Mouse (Mus musculus) adrenal gland, adult (tissue): ENCODE results near the gene Cfdp1.

ENCODE experiments used
- DNase-seq, 2 experiments: peaks; one replicate each; pipeline ENCODE4 v3.0.0; 2022 to 2023; ENCODE audit warnings: low spot score in 1 of 2; ENCODE audit not compliant: inconsistent age in 2 of 2

Cfdp1 gene

GRCm38 (mm10) chr8:111770958-111771624 is 83.0 kb downstream of the Cfdp1 start:
- no peak for DNase-seq

- peak; percentile 81 to 90 for DNase-seq
Observed at GRCm38 (mm10) chr8:111769764-111770428, 84.2 kb downstream of the Cfdp1 start.

DNA sequence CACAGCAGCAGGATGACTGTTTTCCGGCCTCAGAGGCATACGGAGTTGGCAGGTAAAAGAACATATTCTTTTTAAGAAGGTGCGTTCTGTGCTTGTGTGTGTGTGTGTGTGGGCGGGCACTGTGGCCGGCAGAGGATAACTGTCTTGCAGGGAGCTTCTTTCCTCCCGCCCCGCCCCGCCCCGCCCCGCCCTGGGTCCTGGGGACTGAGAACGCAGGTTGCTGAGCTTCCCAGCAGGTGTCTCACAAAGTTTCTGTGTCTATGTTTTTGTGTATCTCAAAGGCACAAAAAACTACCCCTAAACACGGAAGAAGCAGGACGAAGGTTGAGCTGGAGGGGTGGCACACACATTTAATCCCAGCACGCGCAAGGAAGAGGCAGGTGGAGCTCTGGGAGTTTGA is 84.8 kb downstream of the Cfdp1 start:
- no peak for DNase-seq

DNA sequence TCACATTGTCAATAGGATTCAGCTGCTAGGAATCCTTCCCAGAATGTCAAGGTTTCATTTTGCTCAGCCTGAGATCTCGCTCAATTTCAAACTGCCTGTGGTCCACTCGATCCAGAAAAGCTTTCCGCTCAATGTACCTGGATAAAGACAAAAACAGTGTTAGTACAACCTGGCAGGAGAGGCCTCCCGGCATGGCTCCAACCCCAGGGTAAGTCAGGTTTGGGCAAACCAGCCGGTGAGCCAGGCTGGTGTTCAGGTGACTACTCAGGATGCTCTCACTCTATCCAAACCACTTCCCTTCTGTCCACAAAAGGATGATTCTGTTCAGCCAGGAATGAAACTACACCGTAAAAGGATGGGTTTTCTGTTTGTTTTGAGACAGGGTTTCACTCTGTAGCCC is 85.4 kb downstream of the Cfdp1 start:
- DNase-seq = peak in 1 of 2 experiments; percentile 77

DNA sequence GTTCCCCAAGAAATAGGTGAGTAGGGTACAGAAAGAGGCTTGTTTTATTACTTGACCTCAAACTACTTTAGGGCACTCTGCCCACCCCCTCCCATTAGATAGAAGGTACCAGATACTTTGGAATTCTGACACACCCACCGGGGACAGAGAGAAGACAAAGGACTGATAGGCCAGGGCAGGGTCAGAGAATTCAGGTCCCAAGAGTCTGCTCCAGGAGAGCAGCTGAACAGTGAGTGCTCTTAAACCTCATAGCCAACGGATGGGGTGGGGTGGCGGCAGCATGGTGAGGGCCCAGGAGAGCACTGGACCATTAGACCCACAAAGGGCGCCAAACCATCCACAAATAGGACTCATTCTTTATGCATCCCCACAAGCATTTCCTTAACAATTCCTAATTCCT is 88.5 kb downstream of the Cfdp1 start:
- no peak for DNase-seq

DNA sequence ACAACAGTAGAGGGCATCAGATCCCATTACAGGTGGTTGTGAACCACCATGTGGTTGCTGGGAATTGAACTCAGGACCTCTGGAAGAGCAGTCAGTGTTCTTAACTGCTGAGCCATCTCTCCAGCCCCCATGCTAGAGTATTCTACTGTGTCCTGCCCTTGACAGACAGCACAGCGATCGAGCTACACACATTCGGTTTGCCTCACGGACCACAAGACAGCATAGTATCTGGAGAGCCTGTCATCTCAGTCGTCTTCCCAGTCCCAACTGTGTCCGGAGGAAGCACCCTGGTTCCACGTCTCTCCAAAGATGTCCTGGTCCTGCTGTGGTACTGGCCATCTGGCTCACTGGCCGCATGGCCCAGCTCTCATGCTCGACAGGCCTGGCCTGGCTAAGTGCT is 89.0 kb downstream of the Cfdp1 start:
- no peak for DNase-seq

- no peak for DNase-seq
Observed at GRCm38 (mm10) chr8:111760708-111761107, 93.4 kb downstream of the Cfdp1 start.

DNA sequence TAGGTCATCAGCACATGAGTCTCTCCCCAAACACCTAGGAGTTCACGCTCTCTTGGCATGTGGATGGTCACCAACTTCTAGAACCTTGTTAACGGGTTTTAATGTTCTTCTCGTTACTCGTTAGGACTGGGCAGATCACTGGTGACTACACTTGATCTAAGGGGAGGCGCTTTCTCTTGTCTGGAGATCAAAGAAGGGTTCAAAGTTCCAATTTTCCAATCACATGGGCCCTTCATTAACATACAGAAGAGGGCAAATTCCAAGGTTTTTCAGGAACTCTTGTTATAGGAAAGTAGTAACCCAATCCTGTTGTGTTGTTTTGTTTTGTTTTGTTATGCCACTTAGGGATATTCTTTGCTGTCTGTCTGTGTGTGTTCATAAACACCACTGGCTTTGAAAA is 95.3 kb downstream of the Cfdp1 start:
- DNase-seq = no peak

GRCm38 (mm10) chr8:111757599-111757998 is 96.5 kb downstream of the Cfdp1 start:
- no peak for DNase-seq

DNA sequence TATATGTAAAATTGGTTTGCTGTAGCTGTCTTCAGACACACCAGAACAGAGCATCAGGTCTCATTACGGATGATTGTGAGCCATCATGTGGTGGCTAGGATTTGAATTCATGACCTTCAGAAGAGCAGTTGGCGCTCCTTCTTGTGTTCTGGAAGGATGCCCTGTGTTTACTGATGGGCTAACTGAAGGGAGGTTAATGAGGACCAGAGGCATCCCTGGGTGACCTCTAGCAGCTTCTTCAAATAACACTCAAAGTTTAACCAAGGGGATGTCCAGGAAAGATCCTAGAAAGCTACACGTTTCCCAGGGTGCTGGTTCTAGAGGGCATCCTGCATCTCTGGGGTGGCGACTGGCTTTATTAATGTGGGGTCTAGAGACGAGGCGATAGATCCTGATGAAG is 99.4 kb downstream of the Cfdp1 start:
- DNase-seq = peak in 1 of 2 experiments; percentile 57

GRCm38 (mm10) chr8:111754088-111754487 is 100.0 kb downstream of the Cfdp1 start:
- peak; percentile 91 to 94 for DNase-seq

- DNase-seq = no peak
Observed at GRCm38 (mm10) chr8:111748766-111749165, 105.3 kb downstream of the Cfdp1 start.

DNA sequence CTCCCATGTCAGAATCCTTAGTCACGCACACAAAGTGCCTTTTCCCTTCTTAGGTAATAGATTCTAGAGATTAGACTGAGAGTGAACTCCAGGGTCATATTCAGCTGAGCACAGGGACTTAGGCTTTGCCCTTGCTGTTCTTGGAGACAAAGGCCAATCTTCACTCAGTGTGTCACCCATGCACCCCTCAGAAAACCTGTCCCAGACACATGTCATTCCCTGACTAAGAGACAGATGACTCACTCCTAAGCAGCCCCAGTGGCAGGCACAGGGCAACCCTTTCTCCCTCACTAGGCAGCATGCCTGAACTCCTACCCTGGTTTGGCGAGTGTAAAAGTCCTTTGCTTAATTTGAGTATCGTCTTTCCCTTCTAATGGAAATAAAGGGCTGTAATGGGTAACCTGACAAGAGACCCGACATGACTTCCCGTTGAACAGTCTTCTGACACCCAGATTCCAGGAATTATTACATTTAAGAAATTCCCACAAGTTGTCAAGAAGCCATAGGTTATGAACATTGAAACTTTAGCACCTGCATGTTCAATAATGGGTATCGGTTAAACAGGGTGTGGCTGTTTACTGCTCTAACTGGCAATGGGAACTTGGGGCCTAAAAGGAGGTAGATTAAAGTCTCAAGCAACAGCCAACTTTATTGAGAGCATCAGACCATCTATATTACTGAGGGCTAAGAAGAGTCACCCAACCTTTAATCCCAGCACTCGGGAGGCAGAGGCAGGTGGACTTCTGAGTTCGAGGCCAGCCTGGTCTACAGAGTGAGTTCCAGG is 106.0 kb downstream of the Cfdp1 start:
- peak; percentile 81 to 88 for DNase-seq

DNA sequence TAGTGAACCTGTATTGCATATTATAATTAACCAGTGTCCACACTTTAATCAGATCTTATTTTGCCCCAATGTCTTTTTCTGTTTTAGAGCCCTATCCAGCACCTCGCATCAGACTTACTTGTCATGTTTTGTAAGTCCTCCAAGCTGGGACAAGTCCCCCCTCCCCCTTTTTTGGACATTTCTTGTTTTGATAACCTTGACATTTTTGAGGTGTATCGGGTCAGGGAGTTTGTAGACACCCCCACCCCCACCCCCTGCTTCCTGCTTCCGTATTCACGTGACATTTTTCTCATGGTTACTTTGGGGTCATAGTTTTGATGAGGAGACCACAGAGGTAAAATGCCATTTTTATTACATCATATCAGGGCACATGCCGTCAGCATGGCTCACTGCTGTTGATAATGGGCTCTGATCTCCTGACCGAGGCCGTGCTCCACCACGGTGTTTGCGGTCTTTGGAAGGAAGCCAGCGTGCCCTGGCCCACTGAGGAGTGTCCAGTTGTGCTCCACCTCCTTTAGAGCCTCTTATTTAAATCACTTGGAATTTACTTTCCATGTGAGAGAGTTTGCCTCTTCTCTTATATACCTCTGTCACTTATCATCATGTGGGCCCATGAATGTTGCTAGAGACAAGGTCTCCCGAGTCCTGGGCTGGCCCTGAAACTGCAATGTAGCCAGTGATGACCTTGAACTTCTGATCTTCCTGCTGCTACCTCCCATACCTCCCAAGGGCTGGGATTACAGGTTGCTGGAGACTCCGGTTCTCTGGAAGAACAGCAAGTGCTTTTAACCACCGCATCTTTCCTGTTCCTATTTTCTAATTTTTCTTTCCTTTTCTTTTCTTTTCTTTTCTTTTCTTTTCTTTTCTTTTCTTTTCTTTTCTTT is 107.3 kb downstream of the Cfdp1 start:
- peak; percentile 83 to 87 for DNase-seq

DNA sequence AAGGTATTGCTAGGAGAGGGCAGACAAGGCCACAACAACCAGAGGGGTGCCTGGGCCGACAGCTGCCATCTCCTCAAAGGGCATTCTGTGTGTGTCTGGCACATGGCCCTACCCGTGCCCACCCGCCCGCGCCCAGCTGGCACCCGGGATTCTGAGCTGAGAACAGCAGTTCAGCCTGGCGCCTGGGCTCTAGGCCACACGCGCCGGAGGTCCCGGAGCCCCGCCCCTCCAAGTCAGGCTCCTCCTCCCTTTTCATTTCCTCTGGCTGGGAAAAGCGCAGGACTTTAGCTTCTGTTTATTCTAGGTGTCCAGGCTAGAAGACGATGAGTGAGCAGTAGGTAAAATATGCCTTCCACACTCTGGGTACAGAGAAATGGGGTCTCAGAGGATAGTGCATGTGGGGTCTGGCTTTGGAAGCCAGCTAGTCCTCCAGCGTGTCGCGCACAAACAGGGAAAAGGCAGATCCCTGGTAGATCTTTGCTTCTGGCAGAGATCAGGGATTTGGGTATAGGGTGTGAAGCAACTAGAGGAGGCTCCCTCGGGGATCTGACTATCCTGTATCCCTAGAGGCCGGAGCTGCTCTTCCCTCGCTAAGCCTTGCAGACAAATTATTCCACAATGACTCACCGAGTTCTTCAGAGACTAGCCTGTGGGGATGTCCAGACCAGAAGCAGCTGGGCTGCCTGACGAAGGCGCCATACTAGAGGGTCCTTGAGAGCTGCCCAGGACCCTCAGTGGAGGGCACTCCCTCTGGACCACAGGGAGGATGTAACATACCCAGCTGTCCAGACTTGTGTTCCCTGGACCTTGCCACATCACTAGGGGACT is 108.3 kb downstream of the Cfdp1 start:
- DNase-seq = peak; percentile 86 to 94

DNA sequence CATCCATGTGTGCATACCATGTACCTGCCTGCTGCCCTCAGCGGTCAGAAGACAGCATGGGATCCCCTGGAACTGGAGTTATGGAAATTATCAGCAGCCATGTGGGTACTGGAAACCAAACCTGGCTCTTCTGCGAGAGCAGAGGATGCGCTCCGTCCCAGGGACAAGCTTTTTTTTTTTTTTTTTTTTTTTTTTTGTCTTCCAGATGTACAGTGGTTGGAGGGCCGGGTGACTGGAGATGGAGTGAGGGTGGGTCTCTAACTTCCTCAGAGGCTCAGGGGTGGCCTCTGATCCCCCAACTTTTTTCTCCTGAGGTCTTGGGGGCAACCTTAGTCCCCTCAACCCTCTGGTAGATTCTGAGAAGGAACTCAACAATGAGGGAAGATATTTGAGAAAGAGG is 109.0 kb downstream of the Cfdp1 start:
- DNase-seq = peak in 1 of 2 experiments; percentile 47

DNA sequence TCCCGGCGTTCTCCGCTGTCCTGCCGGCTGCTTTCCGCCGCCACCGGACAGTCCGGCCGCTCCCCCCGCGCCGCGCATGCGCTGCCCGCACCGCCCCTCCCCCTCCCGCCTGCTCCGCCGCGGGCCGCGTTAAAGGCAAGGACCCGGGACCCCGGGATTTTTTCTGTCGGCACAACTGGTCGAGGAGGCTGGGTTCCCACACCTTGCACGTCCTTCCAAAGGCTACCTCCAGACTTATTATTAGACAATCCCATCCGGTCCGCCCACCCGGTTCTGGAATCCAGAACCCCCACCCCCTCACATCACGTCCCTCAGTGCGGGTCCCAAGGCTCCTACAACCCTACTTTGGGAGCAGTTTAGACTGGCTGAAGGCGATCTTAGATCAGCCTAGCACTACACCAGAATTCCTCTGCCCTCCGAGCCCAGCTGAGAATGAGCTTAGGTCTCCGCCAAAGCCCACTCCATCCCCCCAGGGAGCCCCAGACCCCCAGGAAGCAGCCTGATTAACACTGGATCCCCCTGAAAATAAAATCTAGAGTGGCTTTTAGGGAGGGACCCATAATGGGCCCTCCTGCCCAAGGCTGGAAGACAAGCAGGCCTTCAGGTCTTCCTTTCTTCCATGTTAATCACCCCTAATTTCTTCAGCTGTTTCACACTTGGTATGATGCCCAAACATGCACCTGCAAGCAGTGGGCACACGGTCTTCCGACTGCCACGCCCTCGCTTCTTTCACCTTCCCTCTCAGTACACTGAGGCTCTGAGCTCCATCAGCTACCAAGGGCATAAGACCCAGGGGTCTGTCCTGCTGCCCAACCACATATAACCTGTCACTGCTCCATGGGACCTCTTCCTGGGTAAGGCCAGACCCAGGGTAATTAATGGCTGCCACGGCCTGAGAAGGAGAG is 110.0 kb downstream of the Cfdp1 start, which contains the start of gene Bcar1:
TSS of gene Bcar1 (minus strand) at position 18 of the 905 bp plus-strand sequence.
- DNase-seq = peak; percentile 87 to 94

DNA sequence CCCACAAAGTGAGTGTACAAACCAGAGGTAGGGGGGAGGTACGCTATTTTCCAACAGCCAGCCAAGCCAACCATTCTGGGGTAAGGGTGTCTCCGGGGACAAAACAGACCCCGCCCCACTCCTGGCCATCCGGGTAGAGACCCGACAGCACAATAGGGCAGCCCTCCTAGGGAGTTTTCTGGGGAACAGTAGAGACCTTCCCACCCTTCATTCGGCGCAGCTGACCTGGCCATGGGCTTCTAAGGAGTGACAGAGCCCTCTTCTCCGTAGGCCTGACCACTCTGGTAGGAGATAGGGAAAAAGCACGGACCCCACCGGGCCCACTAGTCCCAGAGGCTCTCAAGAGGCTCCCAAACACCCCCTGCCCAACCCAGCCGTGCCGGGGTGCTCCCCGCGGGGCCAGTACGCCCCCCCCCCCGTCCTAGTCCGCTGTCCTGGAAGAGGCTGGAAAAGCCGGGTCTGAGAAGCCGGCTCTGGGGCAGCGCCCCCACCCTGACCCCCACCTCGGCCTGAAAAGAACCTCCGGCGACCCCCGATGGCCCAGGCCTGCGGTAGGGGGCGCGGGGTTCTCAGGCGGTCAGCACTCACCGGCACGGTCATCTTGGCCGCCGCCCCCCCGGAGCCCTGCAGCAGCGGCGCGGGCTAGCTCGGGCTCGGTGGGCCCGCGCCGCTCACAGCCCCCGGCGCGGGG is 110.8 kb downstream of the Cfdp1 start:
- peak in 1 of 2 experiments; percentile 80 for DNase-seq
